Mouse (Mus musculus): ENCODE results near the gene Tbl2. TPM values are rescaled to one million over a fixed set of nuclear protein-coding genes. Genes with fewer than 3 reads are reported as not detected.

Tbl2 gene
- polyA plus RNA-seq (2015; fragmentation: Nextera tagmentation; extraction: Ambion mirVana), result 15.9 and 18.5 TPM in 2 replicates

- H3K36me3 ChIP-seq, result peaks cover 14% of the 10 kb centered on the region; the same call in 1 of the 2 replicates
- peak within 1 kb of the TSS; percentile 80 for H3K4me2 ChIP-seq
- peak; percentile 97 for ATAC-seq (ENCODE audit: low read depth)
- H3K9me3 ChIP-seq, result no peaks in the 10 kb centered on the region
- peak within 1 kb of the TSS; percentile 86 for H3K27ac ChIP-seq (replicated peaks)
- H3K27me3 ChIP-seq, result no peaks in the 10 kb centered on the region
- H3K9ac ChIP-seq, result peak within 1 kb of the TSS; percentile 83
- peaks cover 17% of the 10 kb centered on the region for H3K4me1 ChIP-seq (replicated peaks)
- WGBS, result under 1% methylated on average over 63 of the region's 63 CpGs
- peak within 1 kb of the TSS; percentile 75 for H3K4me3 ChIP-seq
Measured at GRCm38 (mm10) chr5:135149053-135149819, at the start of gene Tbl2. TSS of gene Tbl2 (plus strand) at chr5:135149657.

GRCm38 (mm10) chr5:135100981-135101380 is 48.5 kb upstream of the Tbl2 start:
- Histone ChIP-seq H3K27ac (replicated peaks) (no peak overlapping the region), H3K4me1 (replicated peaks) (no peaks in the 10 kb centered on the region), H3K36me3 (no peaks in the 10 kb centered on the region), H3K4me2 (no peak overlapping the region), H3K9ac (no peak overlapping the region), H3K9me3 (no peaks in the 10 kb centered on the region), H3K4me3 (no peak overlapping the region), H3K27me3 (peaks cover 16% of the 10 kb centered on the region)
- no peak for ATAC-seq (ENCODE audit: low read depth)
- 72% methylated on average over 1 of the region's 1 CpGs for WGBS

- H3K9ac ChIP-seq, result no peak overlapping the region
- WGBS, result 65% methylated on average over 11 of the region's 11 CpGs
Measured at GRCm38 (mm10) chr5:135103999-135104660, 45.3 kb upstream of the Tbl2 start.

GRCm38 (mm10) chr5:135106758-135107256 is 42.6 kb upstream of the Tbl2 start:
- ATAC-seq (ENCODE audit: low read depth), result peak; percentile 87
- WGBS, result 0% methylated on average over 48 of the region's 48 CpGs
- Histone ChIP-seq H3K27ac (replicated peaks) (no peak overlapping the region), H3K27me3 (peaks cover 64% of the 10 kb centered on the region), H3K9me3 (no peaks in the 10 kb centered on the region), H3K9ac (peak overlapping the region; percentile 60), H3K36me3 (no peaks in the 10 kb centered on the region), H3K4me2 (peak overlapping the region; percentile 86), H3K4me3 (peak overlapping the region; percentile 49), H3K4me1 (replicated peaks) (peaks cover 20% of the 10 kb centered on the region)

More at GRCm38 (mm10) chr5:135103999-135104660, 45.3 kb upstream of the Tbl2 start:
- H3K36me3 ChIP-seq, result no peaks in the 10 kb centered on the region
- no peak for ATAC-seq (ENCODE audit: low read depth)
- H3K4me1 ChIP-seq (replicated peaks), result peaks cover 20% of the 10 kb centered on the region
- no peak overlapping the region for H3K4me2 ChIP-seq
- no peaks in the 10 kb centered on the region for H3K9me3 ChIP-seq
- H3K27ac ChIP-seq (replicated peaks), result no peak overlapping the region
- H3K4me3 ChIP-seq, result no peak overlapping the region
- peaks cover 48% of the 10 kb centered on the region for H3K27me3 ChIP-seq

- WGBS, result 12% methylated on average over 40 of the region's 40 CpGs
- Histone ChIP-seq H3K9me3 (no peaks in the 10 kb centered on the region), H3K4me1 (replicated peaks) (peaks cover 20% of the 10 kb centered on the region), H3K27me3 (peaks cover 64% of the 10 kb centered on the region), H3K27ac (replicated peaks) (no peak overlapping the region), H3K4me3 (peak overlapping the region; percentile 49; the same call in 1 of the 2 replicates), H3K36me3 (no peaks in the 10 kb centered on the region), H3K4me2 (peak overlapping the region; percentile 86), H3K9ac (no peak overlapping the region)
- peak; percentile 38; the same call in 1 of the 2 replicates for ATAC-seq (ENCODE audit: low read depth)
Measured at GRCm38 (mm10) chr5:135107521-135108501, 41.6 kb upstream of the Tbl2 start.

GRCm38 (mm10) chr5:135109017-135109416 is 40.4 kb upstream of the Tbl2 start:
- Histone ChIP-seq H3K27me3 (peaks cover 64% of the 10 kb centered on the region), H3K9ac (no peak overlapping the region), H3K36me3 (no peaks in the 10 kb centered on the region), H3K27ac (replicated peaks) (no peak overlapping the region), H3K4me1 (replicated peaks) (peaks cover 20% of the 10 kb centered on the region), H3K9me3 (no peaks in the 10 kb centered on the region), H3K4me2 (no peak overlapping the region), H3K4me3 (no peak overlapping the region)
- no peak for ATAC-seq (ENCODE audit: low read depth)
- WGBS, result 52% methylated on average over 6 of the region's 6 CpGs

GRCm38 (mm10) chr5:135109426-135109825 is 40.0 kb upstream of the Tbl2 start:
- Histone ChIP-seq H3K27ac (replicated peaks) (no peak overlapping the region), H3K4me1 (replicated peaks) (peaks cover 20% of the 10 kb centered on the region), H3K4me3 (no peak overlapping the region), H3K36me3 (no peaks in the 10 kb centered on the region), H3K9ac (no peak overlapping the region), H3K9me3 (no peaks in the 10 kb centered on the region), H3K4me2 (no peak overlapping the region), H3K27me3 (peaks cover 62% of the 10 kb centered on the region)
- no peak for ATAC-seq (ENCODE audit: low read depth)
- WGBS, result 91% methylated on average over 3 of the region's 3 CpGs

- Histone ChIP-seq H3K9ac (no peak overlapping the region), H3K36me3 (no peaks in the 10 kb centered on the region), H3K4me1 (replicated peaks) (peaks cover 20% of the 10 kb centered on the region), H3K4me3 (no peak overlapping the region), H3K4me2 (no peak overlapping the region), H3K9me3 (no peaks in the 10 kb centered on the region), H3K27me3 (peaks cover 57% of the 10 kb centered on the region), H3K27ac (replicated peaks) (no peak overlapping the region)
- WGBS, result 73% methylated on average over 6 of the region's 6 CpGs
- ATAC-seq (ENCODE audit: low read depth), result no peak
Measured at GRCm38 (mm10) chr5:135109976-135110375, 39.5 kb upstream of the Tbl2 start.

- no peak overlapping the region for H3K4me3 ChIP-seq
- ATAC-seq (ENCODE audit: low read depth), result no peak
- H3K27ac ChIP-seq (replicated peaks), result no peak overlapping the region
- 85% methylated on average over 12 of the region's 12 CpGs for WGBS
- H3K4me2 ChIP-seq, result no peak overlapping the region
- no peaks in the 10 kb centered on the region for H3K9me3 ChIP-seq
- H3K27me3 ChIP-seq, result peaks cover 20% of the 10 kb centered on the region
- no peaks in the 10 kb centered on the region for H3K4me1 ChIP-seq (replicated peaks)
- no peaks in the 10 kb centered on the region for H3K36me3 ChIP-seq
- H3K9ac ChIP-seq, result no peak overlapping the region
Measured at GRCm38 (mm10) chr5:135113782-135114181, 35.7 kb upstream of the Tbl2 start.

GRCm38 (mm10) chr5:135115241-135115640 is 34.2 kb upstream of the Tbl2 start:
- Histone ChIP-seq H3K4me2 (no peak overlapping the region), H3K27me3 (peaks cover 5% of the 10 kb centered on the region; the same call in 1 of the 2 replicates), H3K4me3 (no peak overlapping the region), H3K9me3 (no peaks in the 10 kb centered on the region), H3K4me1 (replicated peaks) (no peaks in the 10 kb centered on the region), H3K9ac (no peak overlapping the region), H3K27ac (replicated peaks) (no peak overlapping the region), H3K36me3 (no peaks in the 10 kb centered on the region)
- 91% methylated on average over 8 of the region's 8 CpGs for WGBS
- no peak for ATAC-seq (ENCODE audit: low read depth)

- WGBS, result 32% methylated on average over 6 of the region's 6 CpGs
- no peak for ATAC-seq (ENCODE audit: low read depth)
- H3K36me3 ChIP-seq, result no peaks in the 10 kb centered on the region
- H3K9me3 ChIP-seq, result no peaks in the 10 kb centered on the region
- no peak overlapping the region for H3K4me2 ChIP-seq
- peaks cover 24% of the 10 kb centered on the region for H3K27me3 ChIP-seq
- H3K27ac ChIP-seq (replicated peaks), result no peak overlapping the region
- no peaks in the 10 kb centered on the region for H3K4me1 ChIP-seq (replicated peaks)
- no peak overlapping the region for H3K4me3 ChIP-seq
- no peak overlapping the region for H3K9ac ChIP-seq
Measured at GRCm38 (mm10) chr5:135118589-135119081, 30.8 kb upstream of the Tbl2 start.
